Mouse (Mus musculus) spleen, postnatal 14 days (tissue): ENCODE measurements around the gene Cyp2a22.
"Not testable (repeated sequence)": the region's sequence is repeated elsewhere in the genome, so short reads cannot be mapped to it uniquely, and the experiment has no call there.

Experiments
- DNase-seq, 2 experiments: peaks; one replicate each; pipeline ENCODE4 v3.0.0; 2021 to 2022; ENCODE audit warnings: low spot score in 2 of 2

Gene Cyp2a22

DNA sequence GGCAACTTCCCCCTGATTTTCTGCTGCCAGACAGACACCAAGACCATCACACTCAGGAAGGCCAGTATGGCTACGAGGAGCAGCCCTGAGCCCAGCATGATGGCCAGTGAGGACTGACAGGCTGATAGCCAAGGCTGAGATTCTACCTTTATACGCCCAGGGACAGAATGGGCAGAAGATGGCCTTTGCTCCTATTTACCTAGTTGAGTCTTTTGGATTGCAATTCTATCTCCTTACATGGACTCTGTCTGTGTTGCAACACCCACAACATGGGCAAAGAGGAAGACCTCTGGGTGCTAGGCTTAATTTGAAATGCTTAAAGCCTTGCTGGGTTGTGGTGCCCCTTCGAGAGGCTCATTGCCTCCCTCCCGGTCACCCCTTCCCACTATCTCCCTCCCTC lies at the start of gene Cyp2a22:
Gene Cyp2a22, minus strand, starts transcription at position 123 of the 400 bp plus-strand sequence.
- no peak for DNase-seq

DNA sequence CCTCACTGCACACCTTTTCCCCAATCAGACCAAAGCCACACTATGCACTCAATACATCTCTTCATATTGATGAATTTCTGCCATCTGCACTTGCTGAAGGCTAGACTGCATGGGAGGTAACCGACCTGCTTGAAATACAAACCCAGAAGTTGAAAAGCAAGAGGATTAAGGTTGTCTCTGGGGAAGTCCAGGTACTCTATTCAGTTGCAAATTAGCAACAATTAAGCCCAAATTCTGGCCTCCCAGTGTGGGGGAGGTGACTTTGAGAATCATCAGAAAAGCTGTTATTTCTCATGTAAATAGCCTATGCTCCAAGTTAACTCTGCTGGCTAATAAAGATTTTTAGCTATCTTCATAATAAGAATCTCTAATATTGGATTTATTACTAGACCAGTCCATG lies 44.0 kb upstream of the Cyp2a22 start:
- DNase-seq = not testable (repeated sequence)

DNA sequence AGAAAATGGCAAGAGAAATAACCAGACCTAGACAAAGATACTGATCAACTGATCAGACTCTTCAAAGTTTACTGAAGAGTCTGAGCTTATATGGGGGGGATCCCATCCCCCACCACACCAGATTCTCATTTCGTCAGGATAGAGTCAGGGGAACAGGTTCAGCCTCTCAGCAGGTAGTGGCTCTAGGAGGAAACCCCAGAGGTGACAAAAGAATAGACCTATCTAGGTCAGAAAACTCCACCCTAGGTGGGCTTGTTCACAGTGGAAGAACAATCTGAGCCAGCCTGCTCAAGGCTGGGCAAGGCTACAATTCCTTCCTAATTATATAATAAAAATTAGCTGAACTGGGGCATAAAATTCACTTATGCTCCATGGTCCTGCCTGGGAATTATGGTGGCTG lies 43.4 kb upstream of the Cyp2a22 start:
- DNase-seq = no peak

DNA sequence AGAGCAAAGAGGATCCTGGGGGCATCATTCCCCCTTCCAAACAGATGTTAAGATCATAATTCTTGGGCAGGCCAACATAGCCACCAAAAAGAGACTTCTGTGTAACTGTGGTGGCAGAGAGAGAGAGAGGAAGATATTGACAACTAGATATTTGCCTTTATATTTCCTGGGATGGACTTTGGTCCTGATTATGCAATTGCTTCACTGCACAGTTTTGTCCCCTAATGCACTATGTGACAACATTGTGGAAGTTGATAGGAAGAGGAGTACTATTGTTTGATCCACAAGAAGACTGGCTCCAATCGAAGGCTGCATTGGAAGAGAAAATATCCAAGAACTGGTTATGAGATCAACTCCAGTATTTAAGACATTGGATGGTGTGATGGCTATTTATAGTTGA lies 42.8 kb upstream of the Cyp2a22 start:
- not testable (repeated sequence) for DNase-seq

DNA sequence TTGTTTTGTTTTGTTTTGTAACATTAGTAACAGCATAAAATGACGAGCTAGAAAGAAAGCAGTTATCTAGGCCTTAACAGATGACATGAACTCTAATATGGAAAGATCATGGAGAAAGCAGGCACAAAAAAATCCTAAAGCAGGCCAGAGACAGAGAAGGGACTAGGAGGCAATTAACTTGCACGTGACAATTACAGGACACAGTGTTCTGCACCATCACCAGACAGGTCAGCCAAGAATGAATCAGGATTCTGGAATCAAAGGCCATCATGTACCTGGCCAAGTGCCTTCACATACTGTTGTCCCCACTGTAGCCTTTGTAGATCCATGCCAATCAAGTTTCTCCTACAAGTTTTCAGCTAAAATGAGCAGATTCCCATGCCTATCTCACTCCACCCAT lies 42.3 kb upstream of the Cyp2a22 start:
- not testable (repeated sequence) for DNase-seq

DNA sequence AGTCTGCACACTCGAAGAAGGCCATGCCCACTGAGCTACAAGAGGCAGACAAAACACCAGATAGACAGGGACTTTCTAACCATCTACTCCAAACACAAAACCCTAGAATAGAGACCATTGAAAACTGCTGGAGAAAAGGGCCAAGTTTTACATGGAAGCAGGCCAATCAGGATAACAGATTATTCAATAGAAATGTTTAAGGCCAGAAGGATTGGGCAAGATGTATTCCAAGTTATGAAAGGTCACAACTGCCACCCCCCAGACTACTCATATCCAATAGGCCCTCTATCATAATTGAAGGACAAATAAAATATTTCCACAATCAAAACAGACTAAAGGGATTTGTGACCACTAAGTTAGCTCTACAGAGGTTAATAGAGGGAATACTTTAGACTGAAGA lies 23.2 kb upstream of the Cyp2a22 start:
- not testable (repeated sequence) for DNase-seq

DNA sequence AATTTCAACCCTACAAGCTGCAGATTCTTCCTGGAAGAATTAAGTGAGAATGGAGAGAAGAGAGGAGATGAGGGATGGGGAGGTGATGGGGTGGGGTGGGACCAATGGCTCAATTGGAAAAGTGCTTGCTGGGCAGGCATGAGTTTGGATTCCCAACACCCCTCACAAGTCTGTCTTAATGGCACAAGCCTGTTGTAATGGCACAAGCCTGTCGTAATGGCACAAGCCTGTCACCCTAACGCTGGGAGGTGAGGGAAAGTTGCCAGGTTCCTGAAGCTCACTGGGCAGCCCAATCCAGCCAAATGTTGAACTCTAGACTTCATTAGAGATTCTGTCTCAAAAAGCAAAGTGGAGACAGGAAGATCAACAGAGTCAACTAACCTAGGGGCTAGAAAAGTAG lies 14.1 kb upstream of the Cyp2a22 start:
- not testable (repeated sequence) for DNase-seq

DNA sequence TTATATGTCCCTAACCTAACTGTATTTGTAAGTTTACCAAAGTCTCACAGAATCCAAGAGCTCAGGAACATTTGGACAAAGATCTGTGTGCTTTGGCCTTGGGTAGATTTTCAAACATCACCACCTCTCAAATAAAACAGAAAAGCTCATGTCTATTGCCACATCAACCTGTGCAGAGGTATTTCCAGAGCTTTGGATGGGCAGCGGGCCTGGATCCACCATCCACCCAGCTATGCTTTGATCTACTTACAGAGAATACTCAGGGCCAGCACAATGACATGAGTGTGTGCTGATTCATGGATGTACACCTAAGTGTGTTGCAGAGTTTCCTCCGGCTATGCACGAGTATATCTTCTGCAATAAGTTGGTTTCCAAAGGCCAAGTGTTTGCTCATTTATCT lies 13.5 kb upstream of the Cyp2a22 start:
- not testable (repeated sequence) for DNase-seq

DNA sequence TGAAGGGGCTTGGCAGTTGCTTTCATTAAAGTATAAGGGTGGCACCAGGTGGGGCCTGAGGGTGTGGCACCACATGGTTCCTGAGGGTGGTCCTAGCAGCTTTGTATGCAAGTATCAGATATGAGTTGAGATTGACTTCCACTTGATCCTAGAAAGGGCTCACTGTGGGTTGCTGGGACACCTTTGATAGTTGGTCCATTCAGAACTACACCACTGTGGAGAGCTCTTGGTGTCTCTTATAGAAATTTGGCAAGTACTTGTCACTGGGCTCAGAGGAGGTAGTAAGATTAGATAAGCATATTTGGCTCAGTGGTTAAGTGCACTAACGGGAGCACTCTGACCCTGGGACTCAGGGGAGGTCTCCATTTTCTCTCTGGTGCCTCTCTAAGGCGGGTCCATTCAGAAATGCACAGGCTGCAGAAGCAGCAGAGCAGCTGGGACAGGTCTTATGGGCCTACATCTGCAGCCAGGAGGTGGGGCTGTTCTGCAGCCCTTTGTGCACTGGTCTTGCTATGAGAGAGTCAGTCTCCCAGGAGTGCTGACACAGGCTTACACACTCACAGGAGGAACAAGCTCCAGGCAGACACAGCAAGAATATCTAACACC lies 2.2 kb upstream of the Cyp2a22 start:
- not testable (repeated sequence) for DNase-seq

DNA sequence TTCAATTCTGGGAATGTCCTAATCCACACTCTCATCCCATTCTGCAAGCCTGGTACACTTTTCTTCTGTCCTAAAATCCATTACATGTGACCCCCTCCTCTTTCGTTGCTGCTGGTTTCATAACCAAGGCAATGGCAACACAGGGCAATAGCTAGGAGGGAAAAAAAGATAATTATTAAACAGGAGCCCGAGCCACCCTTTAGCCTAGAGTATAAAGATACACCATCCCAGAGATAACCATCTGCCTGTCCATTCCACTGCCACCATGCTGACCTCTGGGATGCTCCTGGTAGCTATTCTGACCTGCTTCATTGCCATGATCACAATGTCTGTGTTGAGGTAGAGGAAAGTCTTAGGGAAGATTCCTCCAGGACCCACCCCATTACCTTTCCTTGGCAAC lies 22.1 kb downstream of the Cyp2a22 start:
- DNase-seq = not testable (repeated sequence)
